Mouse (Mus musculus) liver, postnatal 0 days (tissue): ENCODE results near the gene Bmyc.
"Not testable (repeated sequence)": the region's sequence is repeated elsewhere in the genome, so short reads cannot be mapped to it uniquely, and the experiment has no call there.

Experiments used
- CTCF ChIP-seq: sonication (generic); IDR thresholded peaks from 2 replicates; pipeline ENCODE4 v1.5.1; 2016; ENCODE audit warnings: antibody characterized with exemption, low read depth
- EP300 ChIP-seq: IDR thresholded peaks from 2 replicates; pipeline ENCODE4 v1.6.1; 2016; ENCODE audit warnings: antibody characterized with exemption, low read depth, mild to moderate bottlenecking

GRCm38 (mm10) chr2:25699743-25700142, 6.8 kb upstream of the Bmyc start, which contains the start of gene Obp2a:
- TF ChIP-seq EP300, CTCF: not testable (repeated sequence)
